Mouse (Mus musculus): ENCODE measurements around the gene 2900026A02Rik. TPM values are rescaled to one million over a fixed set of nuclear protein-coding genes. Genes with fewer than 3 reads are reported as not detected.
A peak's percentile ranks its signal among the peaks of the same experiment; 100 is the strongest.

Gene 2900026A02Rik
- polyA plus RNA-seq, 1 experiment: 70.8 TPM

GRCm38 (mm10) chr5:113226632-113227102, 5.6 kb upstream of the 2900026A02Rik start, which contains the start of gene Tmem211:
Tmem211 (plus strand) TSS chr5:113226909.
- Histone ChIP-seq H3K27me3 (ENCODE audit: control insufficient read depth, insufficient read depth, low read length) (no peaks in the 10 kb centered on the region), H3K27ac (ENCODE audit: insufficient read depth, low read depth, low read length) (no peak within 1 kb of the TSS), H3K4me3 (ENCODE audit: low read depth, low read length) (0 out of 2 replicates have a peak within 1 kb of the TSS, but pooled peaks have one; percentile 17), H3K4me1 (ENCODE audit: control insufficient read depth, insufficient read depth, insufficient read length, low read length) (peaks cover 6% of the 10 kb centered on the region; the same call in 1 of the 2 replicates), H3K36me3 (ENCODE audit: control insufficient read depth, insufficient read depth, low read length) (no peaks in the 10 kb centered on the region)
- TF ChIP-seq POLR2A (IDR thresholded peaks at IDR 0.05; ENCODE audit: low read depth, low read length) (no peak), CTCF (IDR thresholded peaks at IDR 0.05; ENCODE audit: extremely low read depth, insufficient read length, insufficient replicate concordance, low read depth, low read length) (peak; percentile 95)
- WGBS: under 1% methylated on average over 13 of the region's 13 CpGs

- Histone ChIP-seq H3K36me3 (ENCODE audit: control insufficient read depth, insufficient read depth, low read length) (no peaks in the 10 kb centered on the region), H3K4me3 (ENCODE audit: low read depth, low read length) (no peak overlapping the region), H3K4me1 (ENCODE audit: control insufficient read depth, insufficient read depth, insufficient read length, low read length) (peaks cover 6% of the 10 kb centered on the region; the same call in 1 of the 2 replicates), H3K27ac (ENCODE audit: insufficient read depth, low read depth, low read length) (no peak overlapping the region), H3K27me3 (ENCODE audit: control insufficient read depth, insufficient read depth, low read length) (no peaks in the 10 kb centered on the region)
- TF ChIP-seq CTCF (IDR thresholded peaks at IDR 0.05; ENCODE audit: extremely low read depth, insufficient read length, insufficient replicate concordance, low read depth, low read length) (no peak), POLR2A (IDR thresholded peaks at IDR 0.05; ENCODE audit: low read depth, low read length) (no peak)
- 56% methylated on average over 25 of the region's 25 CpGs for WGBS
Observed at GRCm38 (mm10) chr5:113225686-113226435, 4.8 kb upstream of the 2900026A02Rik start.

- WGBS: 59% methylated on average over 10 of the region's 10 CpGs
- TF ChIP-seq POLR2A (IDR thresholded peaks at IDR 0.05; ENCODE audit: low read depth, low read length): no peak
- TF ChIP-seq CTCF (IDR thresholded peaks at IDR 0.05; ENCODE audit: extremely low read depth, insufficient read length, insufficient replicate concordance, low read depth, low read length): no peak
- Histone ChIP-seq H3K27me3 (ENCODE audit: control insufficient read depth, insufficient read depth, low read length) (no peaks in the 10 kb centered on the region), H3K4me3 (ENCODE audit: low read depth, low read length) (no peak overlapping the region), H3K36me3 (ENCODE audit: control insufficient read depth, insufficient read depth, low read length) (no peaks in the 10 kb centered on the region), H3K4me1 (ENCODE audit: control insufficient read depth, insufficient read depth, insufficient read length, low read length) (peaks cover 4% of the 10 kb centered on the region; the same call in 1 of the 2 replicates), H3K27ac (ENCODE audit: insufficient read depth, low read depth, low read length) (no peak overlapping the region)
Observed at GRCm38 (mm10) chr5:113225271-113225670, 4.2 kb upstream of the 2900026A02Rik start.

- 29% methylated on average over 4 of the region's 4 CpGs for WGBS
- H3K27ac ChIP-seq (ENCODE audit: insufficient read depth, low read depth, low read length): no peak overlapping the region
- TF ChIP-seq POLR2A (IDR thresholded peaks at IDR 0.05; ENCODE audit: low read depth, low read length) (no peak), CTCF (IDR thresholded peaks at IDR 0.05; ENCODE audit: extremely low read depth, insufficient read length, insufficient replicate concordance, low read depth, low read length) (no peak)
Observed at GRCm38 (mm10) chr5:113223888-113224287, 2.9 kb upstream of the 2900026A02Rik start.

GRCm38 (mm10) chr5:113220383-113221146, 471 bp downstream of the 2900026A02Rik start:
- Histone ChIP-seq H3K27me3 (ENCODE audit: control insufficient read depth, insufficient read depth, low read length) (no peaks in the 10 kb centered on the region), H3K27ac (ENCODE audit: insufficient read depth, low read depth, low read length) (peak overlapping the region; percentile 98), H3K4me1 (ENCODE audit: control insufficient read depth, insufficient read depth, insufficient read length, low read length) (peaks cover 15% of the 10 kb centered on the region), H3K36me3 (ENCODE audit: control insufficient read depth, insufficient read depth, low read length) (no peaks in the 10 kb centered on the region), H3K4me3 (ENCODE audit: low read depth, low read length) (peak overlapping the region; percentile 90)
- 1% methylated on average over 64 of the region's 64 CpGs for WGBS
- peak; percentile 23; the same call in 1 of the 2 replicates for TF ChIP-seq POLR2A (IDR thresholded peaks at IDR 0.05; ENCODE audit: low read depth, low read length)
- no peak for TF ChIP-seq CTCF (IDR thresholded peaks at IDR 0.05; ENCODE audit: extremely low read depth, insufficient read length, insufficient replicate concordance, low read depth, low read length)

More at GRCm38 (mm10) chr5:113223888-113224287, 2.9 kb upstream of the 2900026A02Rik start:
- H3K36me3 ChIP-seq (ENCODE audit: control insufficient read depth, insufficient read depth, low read length): no peaks in the 10 kb centered on the region
- no peaks in the 10 kb centered on the region for H3K27me3 ChIP-seq (ENCODE audit: control insufficient read depth, insufficient read depth, low read length)
- H3K4me3 ChIP-seq (ENCODE audit: low read depth, low read length): no peak overlapping the region
- peaks cover 4% of the 10 kb centered on the region for H3K4me1 ChIP-seq (ENCODE audit: control insufficient read depth, insufficient read depth, insufficient read length, low read length)

- TF ChIP-seq CTCF (IDR thresholded peaks at IDR 0.05; ENCODE audit: extremely low read depth, insufficient read length, insufficient replicate concordance, low read depth, low read length) (no peak), POLR2A (IDR thresholded peaks at IDR 0.05; ENCODE audit: low read depth, low read length) (no peak)
- H3K4me3 ChIP-seq (ENCODE audit: low read depth, low read length): peak overlapping the region; percentile 90
- WGBS: 22% methylated on average over 7 of the region's 7 CpGs
Observed at GRCm38 (mm10) chr5:113219876-113220275, 1.2 kb downstream of the 2900026A02Rik start.

More at GRCm38 (mm10) chr5:113219876-113220275, 1.2 kb downstream of the 2900026A02Rik start:
- peaks cover 20% of the 10 kb centered on the region for H3K4me1 ChIP-seq (ENCODE audit: control insufficient read depth, insufficient read depth, insufficient read length, low read length)
- no peaks in the 10 kb centered on the region; the same call in 1 of the 2 replicates for H3K36me3 ChIP-seq (ENCODE audit: control insufficient read depth, insufficient read depth, low read length)
- peak overlapping the region; percentile 98 for H3K27ac ChIP-seq (ENCODE audit: insufficient read depth, low read depth, low read length)
- no peaks in the 10 kb centered on the region for H3K27me3 ChIP-seq (ENCODE audit: control insufficient read depth, insufficient read depth, low read length)

Data from small intestine, adult 2 months (tissue).